Mouse (Mus musculus): ENCODE measurements around the gene Sirt5. TPM values are rescaled to one million over a fixed set of nuclear protein-coding genes. Genes with fewer than 3 reads are reported as not detected.

Gene Sirt5
- total and polyA plus RNA-seq, 3 experiments = 25.7 to 58.9 (median 53.9) TPM

GRCm38 (mm10) chr13:43362353-43362752 is 2.9 kb upstream of the Sirt5 start:
- H3K4me1 ChIP-seq (ENCODE audit: control insufficient read depth, insufficient read depth, low read length) = peaks cover 1% of the 10 kb centered on the region
- H3K27me3 ChIP-seq (ENCODE audit: control insufficient read depth, insufficient read depth, low read length) = no peaks in the 10 kb centered on the region
- no peak overlapping the region for H3K4me3 ChIP-seq
- WGBS = 63% methylated on average over 9 of the region's 9 CpGs
- TF ChIP-seq POLR2A (IDR thresholded peaks at IDR 0.05; ENCODE audit: insufficient read depth, low read depth, low read length) (no peak), EP300 (IDR thresholded peaks at IDR 0.05; ENCODE audit: insufficient read depth, low read depth, low read length) (no peak), CTCF (IDR thresholded peaks at IDR 0.05) (no peak)
- no peak overlapping the region for H3K9ac ChIP-seq (ENCODE audit: low read depth, low read length)
- H3K27ac ChIP-seq = no peak overlapping the region
- no peaks in the 10 kb centered on the region for H3K36me3 ChIP-seq (ENCODE audit: control insufficient read depth, insufficient read depth, low read length)
- no peaks in the 10 kb centered on the region for H3K79me2 ChIP-seq (replicated peaks; ENCODE audit: control insufficient read depth, insufficient read depth, low read length)
- intact Hi-C loops (cut with DNase I) = no loop called here
- no peak for DNase-seq

- no peaks in the 10 kb centered on the region for H3K27me3 ChIP-seq (ENCODE audit: control insufficient read depth, insufficient read depth, low read length)
- 16% methylated on average over 11 of the region's 11 CpGs for WGBS
- no peak for DNase-seq
- peak overlapping the region; percentile 89 for H3K4me3 ChIP-seq
- intact Hi-C loops (cut with DNase I) = no loop called here
- no peak for TF ChIP-seq POLR2A (IDR thresholded peaks at IDR 0.05; ENCODE audit: insufficient read depth, low read depth, low read length)
- no peak for TF ChIP-seq EP300 (IDR thresholded peaks at IDR 0.05; ENCODE audit: insufficient read depth, low read depth, low read length)
- TF ChIP-seq CTCF (IDR thresholded peaks at IDR 0.05) = no peak
- peak overlapping the region; percentile 86 for H3K9ac ChIP-seq (ENCODE audit: low read depth, low read length)
- peak overlapping the region; percentile 89 for H3K27ac ChIP-seq
- no peaks in the 10 kb centered on the region for H3K79me2 ChIP-seq (replicated peaks; ENCODE audit: control insufficient read depth, insufficient read depth, low read length)
- H3K4me1 ChIP-seq (ENCODE audit: control insufficient read depth, insufficient read depth, low read length) = peaks cover 1% of the 10 kb centered on the region
- H3K36me3 ChIP-seq (ENCODE audit: control insufficient read depth, insufficient read depth, low read length) = no peaks in the 10 kb centered on the region
Observed at GRCm38 (mm10) chr13:43365825-43366184, 509 bp downstream of the Sirt5 start.

- H3K4me3 ChIP-seq = no peak overlapping the region
- DNase-seq = no peak
- WGBS = 69% methylated on average over 6 of the region's 6 CpGs
- H3K36me3 ChIP-seq (ENCODE audit: control insufficient read depth, insufficient read depth, low read length) = no peaks in the 10 kb centered on the region; the same call in 1 of the 2 replicates
- H3K79me2 ChIP-seq (replicated peaks; ENCODE audit: control insufficient read depth, insufficient read depth, low read length) = no peaks in the 10 kb centered on the region
- no peak overlapping the region for H3K27ac ChIP-seq
- intact Hi-C loops (cut with DNase I) = no loop called here
- no peak overlapping the region for H3K9ac ChIP-seq (ENCODE audit: low read depth, low read length)
- peaks cover 5% of the 10 kb centered on the region for H3K4me1 ChIP-seq (ENCODE audit: control insufficient read depth, insufficient read depth, low read length)
- no peaks in the 10 kb centered on the region for H3K27me3 ChIP-seq (ENCODE audit: control insufficient read depth, insufficient read depth, low read length)
- TF ChIP-seq POLR2A (IDR thresholded peaks at IDR 0.05; ENCODE audit: insufficient read depth, low read depth, low read length) (no peak), CTCF (IDR thresholded peaks at IDR 0.05) (no peak), EP300 (IDR thresholded peaks at IDR 0.05; ENCODE audit: insufficient read depth, low read depth, low read length) (no peak)
Observed at GRCm38 (mm10) chr13:43370063-43370462, 4.8 kb downstream of the Sirt5 start.

GRCm38 (mm10) chr13:43372892-43373291 is 7.6 kb downstream of the Sirt5 start:
- WGBS = 85% methylated on average over 1 of the region's 1 CpGs
- H3K4me3 ChIP-seq = no peak overlapping the region
- no peak for DNase-seq
- H3K27me3 ChIP-seq (ENCODE audit: control insufficient read depth, insufficient read depth, low read length) = no peaks in the 10 kb centered on the region
- no peak overlapping the region for H3K9ac ChIP-seq (ENCODE audit: low read depth, low read length)
- peaks cover 4% of the 10 kb centered on the region for H3K4me1 ChIP-seq (ENCODE audit: control insufficient read depth, insufficient read depth, low read length)
- peak; percentile 15; the same call in 1 of the 2 replicates for TF ChIP-seq CTCF (IDR thresholded peaks at IDR 0.05)
- TF ChIP-seq POLR2A (IDR thresholded peaks at IDR 0.05; ENCODE audit: insufficient read depth, low read depth, low read length) = no peak
- TF ChIP-seq EP300 (IDR thresholded peaks at IDR 0.05; ENCODE audit: insufficient read depth, low read depth, low read length) = no peak
- H3K27ac ChIP-seq = no peak overlapping the region
- no peaks in the 10 kb centered on the region; the same call in 1 of the 2 replicates for H3K36me3 ChIP-seq (ENCODE audit: control insufficient read depth, insufficient read depth, low read length)
- intact Hi-C loops (cut with DNase I) = no loop called here
- H3K79me2 ChIP-seq (replicated peaks; ENCODE audit: control insufficient read depth, insufficient read depth, low read length) = no peaks in the 10 kb centered on the region

- intact Hi-C loops (cut with DNase I) = no loop called here
Observed at GRCm38 (mm10) chr13:43374205-43374604, 8.9 kb downstream of the Sirt5 start.

GRCm38 (mm10) chr13:43374918-43375432 is 9.7 kb downstream of the Sirt5 start:
- Histone ChIP-seq H3K9ac (ENCODE audit: low read depth, low read length) (no peak overlapping the region), H3K27ac (peak overlapping the region; percentile 65), H3K79me2 (replicated peaks; ENCODE audit: control insufficient read depth, insufficient read depth, low read length) (no peaks in the 10 kb centered on the region), H3K4me3 (no peak overlapping the region), H3K27me3 (ENCODE audit: control insufficient read depth, insufficient read depth, low read length) (no peaks in the 10 kb centered on the region), H3K4me1 (ENCODE audit: control insufficient read depth, insufficient read depth, low read length) (peaks cover 4% of the 10 kb centered on the region), H3K36me3 (ENCODE audit: control insufficient read depth, insufficient read depth, low read length) (no peaks in the 10 kb centered on the region; the same call in 1 of the 2 replicates)
- DNase-seq = peak in 1 of 2 experiments; percentile 17
- intact Hi-C loops (cut with DNase I) = no loop called here
- no peak for TF ChIP-seq EP300 (IDR thresholded peaks at IDR 0.05; ENCODE audit: insufficient read depth, low read depth, low read length)
- no peak for TF ChIP-seq POLR2A (IDR thresholded peaks at IDR 0.05; ENCODE audit: insufficient read depth, low read depth, low read length)
- no peak for TF ChIP-seq CTCF (IDR thresholded peaks at IDR 0.05)
- 27% methylated on average over 2 of the region's 2 CpGs for WGBS

More at GRCm38 (mm10) chr13:43374205-43374604, 8.9 kb downstream of the Sirt5 start:
- Histone ChIP-seq H3K4me3 (no peak overlapping the region), H3K79me2 (replicated peaks; ENCODE audit: control insufficient read depth, insufficient read depth, low read length) (no peaks in the 10 kb centered on the region), H3K27me3 (ENCODE audit: control insufficient read depth, insufficient read depth, low read length) (no peaks in the 10 kb centered on the region), H3K36me3 (ENCODE audit: control insufficient read depth, insufficient read depth, low read length) (no peaks in the 10 kb centered on the region; the same call in 1 of the 2 replicates), H3K4me1 (ENCODE audit: control insufficient read depth, insufficient read depth, low read length) (peaks cover 4% of the 10 kb centered on the region), H3K27ac (peak overlapping the region; percentile 17), H3K9ac (ENCODE audit: low read depth, low read length) (no peak overlapping the region)
- DNase-seq = no peak
- 70% methylated on average over 10 of the region's 10 CpGs for WGBS
- TF ChIP-seq EP300 (IDR thresholded peaks at IDR 0.05; ENCODE audit: insufficient read depth, low read depth, low read length) (no peak), POLR2A (IDR thresholded peaks at IDR 0.05; ENCODE audit: insufficient read depth, low read depth, low read length) (no peak), CTCF (IDR thresholded peaks at IDR 0.05) (no peak)

All from heart, adult 2 months (tissue).